27 mouse cellular contexts compared by ENCODE assay signal in genomic region chr17:85610393-85611115, GRCm38 (mm10). TPM values are rescaled to one million over a fixed set of nuclear protein-coding genes. Genes with fewer than 3 reads are reported as not detected.
DNase-seq lines count a peak whose midpoint lies in the region; ATAC-seq and TF ChIP-seq lines count a peak whose summit lies in the region.
"Had no signal": no experiment of that assay in that cellular context is flagged by ENCODE, and none has a peak within 500 bp of the region (broad histone marks: within the 10 kb centered on the region; RNA-seq: fewer than 3 reads in every experiment).

No protein-coding gene starts in this region.

- 2% methylated on average over 11 of the region's 11 CpGs for WGBS in hindbrain, embryonic 10.5 days
- 5% methylated on average over 11 of the region's 11 CpGs for WGBS in hindbrain, postnatal 0 days
- WGBS in embryonic facial prominence, embryonic 10.5 days, result 10% methylated on average over 11 of the region's 11 CpGs
- 18% methylated on average over 11 of the region's 11 CpGs for WGBS in midbrain, embryonic 15.5 days

- no peak overlapping the region for H3K4me3 ChIP-seq in hindbrain, embryonic 10.5 days
- H3K4me3 ChIP-seq in hindbrain, postnatal 0 days (ENCODE audit: low read length), result no peak overlapping the region
- H3K4me3 ChIP-seq in embryonic facial prominence, embryonic 10.5 days, result peak overlapping the region; percentile 61; the same call in 1 of the 2 replicates
- H3K4me3 ChIP-seq in midbrain, embryonic 15.5 days, result no peak overlapping the region
- H3K4me3 ChIP-seq: layer of hippocampus, adult 2 months; left cerebral cortex, adult 2 months; myocyte had no signal

- H3K27ac ChIP-seq in hindbrain, embryonic 10.5 days, result no peak overlapping the region
- H3K27ac ChIP-seq in hindbrain, postnatal 0 days, result no peak overlapping the region
- H3K27ac ChIP-seq in embryonic facial prominence, embryonic 10.5 days (replicated peaks), result no peak overlapping the region
- peak overlapping the region; percentile 21; the same call in 1 of the 2 replicates for H3K27ac ChIP-seq in midbrain, embryonic 15.5 days
- H3K27ac ChIP-seq: layer of hippocampus, adult 2 months; left cerebral cortex, adult 2 months had no signal

- TF ChIP-seq CTCF in hindbrain, postnatal 0 days (IDR thresholded peaks at IDR 0.05; ENCODE audit: low read depth), result no peak

- H3K9me3 ChIP-seq in hindbrain, embryonic 10.5 days, result no peaks in the 10 kb centered on the region
- no peaks in the 10 kb centered on the region for H3K9me3 ChIP-seq in hindbrain, postnatal 0 days (ENCODE audit: low read length)
- H3K9me3 ChIP-seq in embryonic facial prominence, embryonic 10.5 days, result no peaks in the 10 kb centered on the region
- no peaks in the 10 kb centered on the region for H3K9me3 ChIP-seq in midbrain, embryonic 15.5 days
- H3K9me3 ChIP-seq: G1E had no signal

- peaks cover 28% of the 10 kb centered on the region for H3K4me1 ChIP-seq in hindbrain, embryonic 10.5 days (replicated peaks)
- H3K4me1 ChIP-seq in hindbrain, postnatal 0 days (ENCODE audit: insufficient read depth, low read length), result no peaks in the 10 kb centered on the region
- peaks cover 42% of the 10 kb centered on the region for H3K4me1 ChIP-seq in embryonic facial prominence, embryonic 10.5 days
- H3K4me1 ChIP-seq in midbrain, embryonic 15.5 days, result peaks cover 7% of the 10 kb centered on the region

- H3K36me3 ChIP-seq in hindbrain, embryonic 10.5 days, result no peaks in the 10 kb centered on the region
- no peaks in the 10 kb centered on the region for H3K36me3 ChIP-seq in hindbrain, postnatal 0 days (ENCODE audit: insufficient read depth, low read length)
- H3K36me3 ChIP-seq in embryonic facial prominence, embryonic 10.5 days (replicated peaks), result no peaks in the 10 kb centered on the region
- H3K36me3 ChIP-seq in midbrain, embryonic 15.5 days (replicated peaks), result no peaks in the 10 kb centered on the region
- H3K36me3 ChIP-seq: G1E had no signal

- no peak overlapping the region for H3K9ac ChIP-seq in hindbrain, postnatal 0 days (replicated peaks; ENCODE audit: low read length)
- H3K9ac ChIP-seq in midbrain, embryonic 15.5 days, result no peak overlapping the region
- H3K9ac ChIP-seq: liver, postnatal 0 days had no signal

- H3K27me3 ChIP-seq in hindbrain, embryonic 10.5 days (ENCODE audit: insufficient read depth, poor library complexity, severe bottlenecking), result peaks cover 100% of the 10 kb centered on the region
- H3K27me3 ChIP-seq in hindbrain, postnatal 0 days (ENCODE audit: insufficient read depth, low read length), result peaks cover 88% of the 10 kb centered on the region
- H3K27me3 ChIP-seq in embryonic facial prominence, embryonic 10.5 days (replicated peaks; ENCODE audit: low read depth, poor library complexity, severe bottlenecking), result peaks cover 100% of the 10 kb centered on the region
- H3K27me3 ChIP-seq in midbrain, embryonic 15.5 days (replicated peaks), result peaks cover 91% of the 10 kb centered on the region

- ATAC-seq in hindbrain, postnatal 0 days, result no peak
- no peak for ATAC-seq in midbrain, embryonic 15.5 days (replicated peaks)
- ATAC-seq: liver, postnatal 0 days had no signal

- no peak overlapping the region for H3K4me2 ChIP-seq in hindbrain, postnatal 0 days (ENCODE audit: low read depth, low read length)
- H3K4me2 ChIP-seq in midbrain, embryonic 15.5 days, result no peak overlapping the region

- peak; percentile 26 for DNase-seq in hindbrain, embryonic 10.5 days (ENCODE audit: low spot score)
- no peak for DNase-seq in hindbrain, postnatal 0 days (ENCODE audit: low spot score)
- DNase-seq in Muller cell, postnatal 12 days (ENCODE audit: inconsistent ontology term), result peak; percentile 74
- DNase-seq in embryonic facial prominence, embryonic 10.5 days (ENCODE audit: low spot score), result peak; percentile 36
- no peak for DNase-seq in gastrocnemius, adult 8-10 months (ENCODE audit: low spot score in 2 of 2)
- DNase-seq in B cell, adult 2 months, result no peak
- DNase-seq: cerebellum, adult 8-10 months; heart, postnatal 36 days; kidney, adult 8-10 months; kidney, postnatal 14 days; left cerebral cortex, postnatal 4 days; liver, postnatal 0 days; lung, postnatal 36 days; right cerebral cortex, postnatal 25 days; thymus, postnatal 36 days had no signal

RNA-seq across cellular contexts. Expression of gene Six3, which starts 2.9 kb away (rescaled TPM):
- 0.46 and 1.9 TPM in 2 replicates for polyA plus RNA-seq in hindbrain, embryonic 10.5 days (2016; fragmentation: Nextera tagmentation; extraction: Ambion mirVana)
- 0.63 and 0.86 TPM in 2 replicates for total RNA-seq in hindbrain, postnatal 0 days (2014; rRNA removed)
- polyA plus RNA-seq in hindbrain, postnatal 0 days (2015; fragmentation: Nextera tagmentation; extraction: Ambion mirVana), result 1.1 TPM in 1 of 2 replicates, not detected in the other
- polyA plus RNA-seq in embryonic facial prominence, embryonic 10.5 days (2016; fragmentation: Nextera tagmentation; extraction: Ambion mirVana), result 8.8 and 13.1 TPM in 2 replicates
- 30.2 and 30.4 TPM in 2 replicates for polyA plus RNA-seq in midbrain, embryonic 15.5 days (2015; fragmentation: Nextera tagmentation; extraction: Ambion mirVana)
- total RNA-seq in gastrocnemius, adult 8-10 months (2022), result not detected
- total RNA-seq: gastrocnemius, adult 18-20 months; heart, postnatal 36 days; liver, adult 2 months; megakaryocyte-erythroid progenitor cell, adult 5-6 weeks had no signal
- polyA plus RNA-seq: G1E; gonadal fat pad, adult 2 months; heart, embryonic 14.5 days; liver, adult 2 months; liver, postnatal 0 days; myocyte; neural tube, embryonic 14.5 days; stomach, embryonic 14.5 days had no signal

Comparison
In these comparisons a context has a peak if more than half of its experiments do, and no peak if none do; other contexts are left out.
1. DNase-seq: peak in hindbrain, embryonic 10.5 days (single experiment), Muller cell, postnatal 12 days (single experiment) and embryonic facial prominence, embryonic 10.5 days (single experiment); none in hindbrain, postnatal 0 days (single experiment), gastrocnemius, adult 8-10 months (0 of 2) and B cell, adult 2 months (0 of 2).